Mouse (Mus musculus) thymus, adult 2 months (tissue): Measurements from ENCODE around the gene Cacna1d.

Experiments used
- CTCF ChIP-seq: fragments of 200-500 bp; IDR thresholded peaks from 2 replicates; pipeline ENCODE4 v1.5.1; 2012; ENCODE audit warnings: mild to moderate bottlenecking, control low read depth, low read length, moderate library complexity, borderline replicate concordance; ENCODE audit not compliant: control insufficient read depth, poor library complexity, insufficient read depth; ENCODE audit errors: extremely low read depth
- POLR2A ChIP-seq: fragments of 200-500 bp; IDR thresholded peaks from 2 replicates; pipeline ENCODE4 v1.6.1; 2012; ENCODE audit warnings: mild to moderate bottlenecking, low read length, control low read depth, moderate library complexity; ENCODE audit not compliant: control insufficient read depth, poor library complexity, insufficient read depth; ENCODE audit errors: extremely low read depth

GRCm38 (mm10) chr14:30317616-30318015 lies 173.6 kb downstream of the Cacna1d start:
- no peak for TF ChIP-seq CTCF
- TF ChIP-seq POLR2A, result no peak
